Comparison of ENCODE assay signal across 14 mouse cellular contexts in genomic region chr14:29269816-29270215, GRCm38 (mm10).
DNase-seq lines count a peak whose midpoint lies in the region; ATAC-seq and TF ChIP-seq lines count a peak whose summit lies in the region.
"Had no signal": no experiment of that assay in that cellular context is flagged by ENCODE, and none has a peak within 500 bp of the region (broad histone marks: within the 10 kb centered on the region; RNA-seq: fewer than 3 reads in every experiment).

No protein-coding gene starts in this region.

- no peaks in the 10 kb centered on the region; the same call in 1 of the 2 replicates for H3K4me1 ChIP-seq in lung, embryonic 14.5 days (ENCODE audit: insufficient read depth)
- peaks cover 26% of the 10 kb centered on the region for H3K4me1 ChIP-seq in limb, embryonic 10.5 days
- H3K4me1 ChIP-seq: intestine, embryonic 15.5 days had no signal

- WGBS in lung, embryonic 14.5 days, result 50% methylated on average over 2 of the region's 2 CpGs
- WGBS in limb, embryonic 10.5 days, result 52% methylated on average over 2 of the region's 2 CpGs

- no peak for TF ChIP-seq CTCF in lung, embryonic 14.5 days (IDR thresholded peaks at IDR 0.05; ENCODE audit: low read depth)

- no peak overlapping the region for H3K4me3 ChIP-seq in lung, embryonic 14.5 days (ENCODE audit: low read depth, low read length)
- H3K4me3 ChIP-seq in limb, embryonic 10.5 days, result no peak overlapping the region
- H3K4me3 ChIP-seq: erythroblast, embryonic 14.5 days; intestine, embryonic 15.5 days had no signal

- H3K4me2 ChIP-seq in lung, embryonic 14.5 days, result no peak overlapping the region
- H3K4me2 ChIP-seq: heart, embryonic 11.5 days; intestine, embryonic 15.5 days; liver, embryonic 11.5 days had no signal

- H3K9ac ChIP-seq in lung, embryonic 14.5 days, result no peak overlapping the region
- H3K9ac ChIP-seq: intestine, embryonic 15.5 days had no signal

- peak; percentile 1 for DNase-seq in lung, embryonic 14.5 days
- no peak for DNase-seq in lung, postnatal 25 days (ENCODE audit: low spot score)
- peak; percentile 42 for DNase-seq in ES-CJ7 (ENCODE audit: low read depth, low spot score)
- peak; percentile 13 for DNase-seq in embryo, embryonic 10.5 days (ENCODE audit: low spot score)
- DNase-seq in limb, embryonic 10.5 days (ENCODE audit: low spot score), result no peak
- DNase-seq in layer of hippocampus, adult 8-10 months (ENCODE audit: low spot score in 2 of 2), result no peak
- no peak for DNase-seq in kidney, adult 18-20 months
- DNase-seq: cerebellum, adult 11-12 months; kidney, postnatal 10 days; thymus, adult 2 months had no signal

- no peaks in the 10 kb centered on the region for H3K9me3 ChIP-seq in lung, embryonic 14.5 days (ENCODE audit: low read depth, low read length)
- H3K9me3 ChIP-seq in limb, embryonic 10.5 days (replicated peaks), result no peaks in the 10 kb centered on the region
- H3K9me3 ChIP-seq: intestine, embryonic 15.5 days had no signal

- ATAC-seq in lung, embryonic 14.5 days (ENCODE audit: insufficient read depth), result no peak
- ATAC-seq: intestine, embryonic 15.5 days had no signal

- H3K36me3 ChIP-seq in lung, embryonic 14.5 days (ENCODE audit: insufficient read depth), result no peaks in the 10 kb centered on the region
- H3K36me3 ChIP-seq in limb, embryonic 10.5 days, result no peaks in the 10 kb centered on the region
- H3K36me3 ChIP-seq: intestine, embryonic 15.5 days had no signal

- H3K27me3 ChIP-seq in lung, embryonic 14.5 days (ENCODE audit: insufficient read depth, low read length), result no peaks in the 10 kb centered on the region
- H3K27me3 ChIP-seq in limb, embryonic 10.5 days (ENCODE audit: low read depth, poor library complexity, severe bottlenecking), result no peaks in the 10 kb centered on the region
- H3K27me3 ChIP-seq: intestine, embryonic 15.5 days had no signal

- no peak overlapping the region for H3K27ac ChIP-seq in lung, embryonic 14.5 days (ENCODE audit: low read depth)
- H3K27ac ChIP-seq in limb, embryonic 10.5 days, result 0 out of 2 replicates have a peak overlapping the region, but pooled peaks have one; percentile 3
- H3K27ac ChIP-seq: intestine, embryonic 15.5 days had no signal

Comparison
In these comparisons a context has a peak if more than half of its experiments do, and no peak if none do; other contexts are left out.
1. DNase-seq: peak in lung, embryonic 14.5 days (single experiment), ES-CJ7 (single experiment) and embryo, embryonic 10.5 days (single experiment); none in lung, postnatal 25 days (single experiment), limb, embryonic 10.5 days (single experiment), layer of hippocampus, adult 8-10 months (0 of 2) and kidney, adult 18-20 months (single experiment).